Mouse (Mus musculus): Measurements from ENCODE around the gene Gm3264. TPM values are rescaled to one million over a fixed set of nuclear protein-coding genes. Genes with fewer than 3 reads are reported as not detected.
"Not testable (repeated sequence)": the region's sequence is repeated elsewhere in the genome, so short reads cannot be mapped to it uniquely, and the experiment has no call there.

Gene Gm3264
- 0.74 TPM in 1 of 2 replicates, not detected in the other for polyA plus RNA-seq (2012; rRNA removed)

- DNase-seq (ENCODE audit: low read depth): not testable (repeated sequence)
Measured at GRCm38 (mm10) chr14:4855299-4855980, at the start of gene Gm3264. TSS of gene Gm3264 (plus strand) at chr14:4855576.

GRCm38 (mm10) chr14:4806421-4806820 lies 49.0 kb upstream of the Gm3264 start:
- DNase-seq (ENCODE audit: low read depth): not testable (repeated sequence)

- DNase-seq (ENCODE audit: low read depth): not testable (repeated sequence)
Measured at GRCm38 (mm10) chr14:4821950-4822349, 33.4 kb upstream of the Gm3264 start.

GRCm38 (mm10) chr14:4837806-4838205 lies 17.6 kb upstream of the Gm3264 start, which contains the start of gene Gm3269:
TSS of gene Gm3269 (plus strand) at chr14:4838106.
- DNase-seq (ENCODE audit: low read depth): not testable (repeated sequence)

GRCm38 (mm10) chr14:4892116-4892515 lies 36.7 kb downstream of the Gm3264 start, which contains the start of gene Gm3278:
TSS of gene Gm3278 (plus strand) at chr14:4892416.
- DNase-seq (ENCODE audit: low read depth): not testable (repeated sequence)

Other genes with a start within 250 kb of the Gm3264 start
- not detected in 2 replicates for gene Gm8159, start 223.2 kb upstream of the Gm3264 start, polyA plus RNA-seq (2012; rRNA removed)
- gene Gm3239, start 191.4 kb upstream of the Gm3264 start, polyA plus RNA-seq (2012; rRNA removed): not detected in 2 replicates
- 0.14 TPM in 1 of 2 replicates, not detected in the other for gene Gm7876, start 146.3 kb upstream of the Gm3264 start, polyA plus RNA-seq (2012; rRNA removed)
- gene Gm3252, start 128.8 kb upstream of the Gm3264 start, polyA plus RNA-seq (2012; rRNA removed): 0.30 and 0.43 TPM in 2 replicates
- gene Gm9602, start 79.2 kb upstream of the Gm3264 start, polyA plus RNA-seq (2012; rRNA removed): not detected in 2 replicates
- not detected in 2 replicates for gene Gm3269, start 17.5 kb upstream of the Gm3264 start, polyA plus RNA-seq (2012; rRNA removed)
- gene Gm3278, start 36.8 kb downstream of the Gm3264 start, polyA plus RNA-seq (2012; rRNA removed): 0.07 TPM in 1 of 2 replicates, not detected in the other
- not detected in 2 replicates for gene Gm8297, start 128.4 kb downstream of the Gm3264 start, polyA plus RNA-seq (2012; rRNA removed)
- gene Gm3298, start 160.3 kb downstream of the Gm3264 start, polyA plus RNA-seq (2012; rRNA removed): not detected in 2 replicates
- not detected in 2 replicates for gene 4930555G01Rik, start 195.1 kb downstream of the Gm3264 start, polyA plus RNA-seq (2012; rRNA removed)
- 0.14 and 0.54 TPM in 2 replicates for gene Gm8281, start 215.5 kb downstream of the Gm3264 start, polyA plus RNA-seq (2012; rRNA removed)

Measured in gonadal fat pad, adult 2 months (tissue).